Mouse (Mus musculus) adrenal gland, adult 8-10 months (tissue): ENCODE data around the gene Zbtb7a. TPM values are rescaled to one million over a fixed set of nuclear protein-coding genes. Genes with fewer than 3 reads are reported as not detected.

ENCODE experiments used
- DNase-seq: peaks from one replicate; pipeline ENCODE4 v3.0.0; 2022
- total RNA-seq, 4 experiments: library from RNA; stranded (reverse); gene quantifications; 2 replicates each; pipeline ENCODE4 v1.2.4; 2022

Gene Zbtb7a
- total RNA-seq, 4 experiments from 2014 or later, result 86.5 to 94.0 (median 92.3) TPM

GRCm38 (mm10) chr10:81139529-81139846, 4.5 kb downstream of the Zbtb7a start:
- DNase-seq, result no peak

DNA sequence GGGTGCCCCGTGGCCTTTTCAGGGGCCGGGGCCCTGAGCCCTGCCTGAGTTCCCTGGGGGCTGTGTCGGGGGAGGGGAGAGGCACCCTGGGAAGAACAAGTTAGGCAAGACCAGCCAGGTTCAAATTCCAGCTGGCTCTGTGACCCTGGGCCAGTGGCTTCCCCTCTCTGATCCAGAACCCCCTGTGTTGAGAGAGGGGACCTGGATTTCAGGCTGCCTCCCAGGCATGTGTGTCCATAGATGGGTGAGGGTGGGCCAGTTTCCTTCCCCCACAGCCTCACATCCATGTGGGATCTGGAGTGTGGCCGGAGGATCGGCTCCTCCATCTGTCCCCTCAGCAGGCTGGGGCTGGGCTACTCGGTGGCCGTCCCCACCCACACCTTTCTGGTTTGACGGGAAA, 5.0 kb downstream of the Zbtb7a start:
- no peak for DNase-seq

- no peak for DNase-seq
Measured at GRCm38 (mm10) chr10:81140717-81141454, 5.9 kb downstream of the Zbtb7a start.

GRCm38 (mm10) chr10:81141455-81142210, 6.6 kb downstream of the Zbtb7a start:
- no peak for DNase-seq

- peak; percentile 76 for DNase-seq
Measured at GRCm38 (mm10) chr10:81142551-81142981, 7.5 kb downstream of the Zbtb7a start.

DNA sequence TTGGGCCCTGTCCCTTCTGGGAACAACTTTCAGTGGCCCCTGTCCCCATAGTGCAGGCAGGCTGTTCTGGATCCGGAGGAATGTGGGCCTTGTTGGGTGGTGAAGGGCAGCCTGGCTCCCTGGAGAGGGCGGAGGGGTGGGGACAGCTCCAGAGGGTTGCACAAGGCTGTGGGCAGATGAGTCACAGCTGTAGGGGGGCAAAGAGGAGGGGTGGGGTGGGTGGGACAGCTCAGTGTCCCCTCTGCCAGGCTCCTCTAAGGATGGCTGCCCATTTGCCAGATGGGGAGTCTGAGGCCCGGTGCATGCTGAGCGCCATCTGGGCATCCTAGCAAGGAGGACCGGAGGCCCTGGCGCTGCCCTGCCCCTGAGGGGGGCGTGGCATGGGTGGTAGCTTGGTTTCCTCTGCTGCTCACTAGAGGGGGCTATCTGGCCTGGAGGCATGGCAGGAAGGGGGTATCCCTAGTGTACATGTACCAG, 8.2 kb downstream of the Zbtb7a start:
- no peak for DNase-seq

- DNase-seq, result no peak
Measured at GRCm38 (mm10) chr10:81143845-81144437, 8.9 kb downstream of the Zbtb7a start.

DNA sequence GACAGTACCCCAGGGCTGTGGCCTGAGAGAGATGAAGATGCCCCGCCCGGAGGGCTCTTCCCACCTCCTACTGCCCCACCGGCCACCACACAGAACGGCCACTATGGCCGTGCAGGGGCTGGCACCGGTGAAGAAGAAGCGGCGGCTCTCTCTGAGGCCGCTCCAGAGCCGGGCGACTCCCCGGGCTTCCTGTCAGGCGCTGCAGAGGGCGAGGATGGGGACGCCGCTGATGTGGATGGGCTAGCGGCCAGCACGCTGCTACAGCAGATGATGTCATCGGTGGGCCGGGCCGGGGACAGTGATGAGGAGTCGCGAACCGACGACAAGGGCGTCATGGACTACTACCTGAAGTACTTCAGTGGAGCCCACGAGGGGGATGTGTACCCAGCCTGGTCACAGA, 9.6 kb downstream of the Zbtb7a start:
- DNase-seq, result no peak

DNA sequence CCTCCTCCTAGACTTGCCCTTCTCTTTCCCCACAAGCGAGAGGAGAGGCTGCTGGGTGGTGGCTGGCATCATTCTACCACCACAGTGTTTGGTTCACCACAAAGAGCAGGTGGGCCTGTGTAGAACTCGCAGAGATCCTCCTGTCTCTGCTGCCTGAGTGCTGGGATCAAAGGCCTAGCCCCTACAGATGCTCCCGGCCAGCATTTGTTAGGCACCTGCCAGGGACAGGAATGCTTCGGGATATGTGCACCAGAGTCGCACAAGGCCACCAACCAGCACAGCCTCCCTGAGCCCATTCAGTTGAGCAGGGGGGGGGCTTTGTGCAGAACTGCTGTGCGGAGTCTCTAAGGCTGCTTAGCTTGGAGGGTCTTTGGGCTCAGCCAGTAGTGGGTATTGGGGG, 10.3 kb downstream of the Zbtb7a start:
- no peak for DNase-seq

DNA sequence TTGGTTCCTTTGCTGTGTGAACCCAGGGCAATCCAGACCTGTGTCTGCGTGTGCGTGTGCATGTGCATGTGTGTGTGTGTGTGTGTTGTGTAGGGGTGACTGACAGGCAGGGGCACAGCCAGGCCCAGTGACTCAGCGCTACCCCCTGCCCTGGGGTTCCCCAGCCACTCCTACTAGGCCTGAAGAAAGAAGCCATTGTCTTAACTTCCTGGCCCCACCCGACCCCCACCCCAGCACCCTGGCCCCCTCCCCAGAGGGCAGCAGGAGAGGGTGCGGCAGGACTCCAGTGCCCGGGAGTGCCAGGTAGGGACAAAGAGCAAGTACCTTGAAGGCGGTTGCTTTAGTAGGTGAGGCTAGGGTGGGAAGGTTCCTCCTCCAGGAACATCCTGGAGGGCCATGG, 10.8 kb downstream of the Zbtb7a start:
- no peak for DNase-seq

DNA sequence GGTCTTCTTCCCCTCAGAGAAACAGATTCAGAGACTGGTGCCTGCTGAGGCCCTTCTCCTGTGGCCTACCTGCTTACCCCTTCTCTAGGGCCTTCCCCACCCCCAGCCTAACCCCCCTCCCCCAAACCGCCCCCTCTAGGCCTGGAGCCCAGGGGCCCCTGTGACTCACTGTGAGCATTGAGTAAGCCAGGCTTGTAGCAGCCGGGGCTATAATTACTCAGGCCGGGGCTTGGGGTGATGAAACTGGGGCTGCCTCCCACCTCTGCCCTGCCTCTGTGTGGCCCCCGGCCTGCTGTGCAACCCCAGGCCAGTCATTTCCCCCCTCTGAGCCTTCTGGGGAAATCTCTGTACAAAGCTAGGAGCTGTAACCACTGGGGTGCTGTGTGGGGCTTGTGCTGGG, 11.3 kb downstream of the Zbtb7a start:
- DNase-seq, result no peak

GRCm38 (mm10) chr10:81151261-81151660, 16.2 kb downstream of the Zbtb7a start:
- no peak for DNase-seq

GRCm38 (mm10) chr10:81152609-81153008, 17.6 kb downstream of the Zbtb7a start:
- DNase-seq, result no peak

GRCm38 (mm10) chr10:81154313-81154712, 19.3 kb downstream of the Zbtb7a start:
- DNase-seq, result no peak

DNA sequence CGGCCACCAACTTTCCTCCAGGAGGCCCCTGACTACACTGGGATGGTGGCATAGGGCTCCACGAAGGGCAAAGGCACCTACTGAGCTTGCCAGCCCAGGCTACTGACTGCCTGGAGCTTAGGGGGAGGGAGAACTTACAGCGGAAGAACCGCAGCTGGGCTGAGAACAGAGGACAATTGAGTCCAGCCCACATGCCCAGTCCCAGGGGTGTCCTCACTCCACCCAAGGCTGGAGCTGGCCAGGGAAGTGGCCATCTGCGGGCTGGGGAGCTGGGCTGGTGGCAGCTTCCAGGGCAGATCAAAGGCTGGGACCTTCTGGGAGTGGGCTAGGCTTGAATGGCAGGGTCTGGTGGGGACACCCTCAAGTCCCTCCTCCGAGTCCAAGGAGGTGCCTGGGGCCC, 19.7 kb downstream of the Zbtb7a start:
- no peak for DNase-seq

- no peak for DNase-seq
Measured at GRCm38 (mm10) chr10:81161602-81162317, 26.7 kb downstream of the Zbtb7a start.

GRCm38 (mm10) chr10:81162318-81162652, 27.3 kb downstream of the Zbtb7a start:
- no peak for DNase-seq

DNA sequence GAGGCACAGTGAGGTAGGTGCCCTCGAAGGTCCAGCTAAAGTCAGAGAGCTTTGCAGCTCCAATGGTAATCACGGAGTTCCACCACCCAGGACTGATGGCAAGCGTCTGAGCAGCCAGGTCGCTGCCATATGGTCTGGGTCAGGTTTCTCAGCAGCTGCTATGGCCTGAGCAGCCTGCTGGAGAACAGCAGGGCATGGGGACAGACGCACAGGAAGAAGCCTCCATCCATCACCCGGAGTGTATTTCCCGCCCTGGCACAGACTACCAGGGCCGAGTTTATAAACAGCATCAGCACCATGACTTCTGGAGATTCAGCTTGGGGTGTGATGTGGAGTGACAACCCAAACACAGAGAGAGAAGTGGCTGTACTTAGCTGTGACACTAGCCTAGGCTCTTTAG, 30.1 kb downstream of the Zbtb7a start:
- no peak for DNase-seq

GRCm38 (mm10) chr10:81167200-81168086, 32.4 kb downstream of the Zbtb7a start, which contains the start of gene Pias4:
TSS of gene Pias4 (minus strand) at chr10:81167923.
- peak; percentile 100 for DNase-seq

- no peak for DNase-seq
Measured at GRCm38 (mm10) chr10:81168087-81168431, 33.0 kb downstream of the Zbtb7a start.

- DNase-seq, result peak; percentile 84
Measured at GRCm38 (mm10) chr10:81168521-81169244, 33.7 kb downstream of the Zbtb7a start.
